Mouse (Mus musculus) ES-Bruce4 (cell line): ENCODE results near the gene Mpst. TPM values are rescaled to one million over a fixed set of nuclear protein-coding genes. Genes with fewer than 3 reads are reported as not detected.

Experiments
- H3K27ac ChIP-seq: 2 replicates; pipeline ENCODE4 v1.5.1; 2012; ENCODE audit warnings: low read length, inconsistent platforms; ENCODE audit not compliant: insufficient read depth
- H3K27me3 ChIP-seq: 2 replicates; pipeline ENCODE4 v1.6.1; 2012; ENCODE audit warnings: mild to moderate bottlenecking, low read length, inconsistent platforms; ENCODE audit not compliant: control insufficient read depth, poor library complexity, insufficient read depth, severe bottlenecking
- H3K36me3 ChIP-seq: 2 replicates; pipeline ENCODE4 v1.6.1; 2012; ENCODE audit warnings: inconsistent platforms, mild to moderate bottlenecking, low read length, moderate library complexity; ENCODE audit not compliant: control insufficient read depth, poor library complexity, insufficient read depth, severe bottlenecking
- H3K4me1 ChIP-seq: one replicate; pipeline ENCODE4 v1.8.1; 2011; ENCODE audit warnings: low read length; ENCODE audit not compliant: control insufficient read depth, insufficient read depth
- H3K4me3 ChIP-seq: 2 replicates; pipeline ENCODE4 v1.5.1; 2011; ENCODE audit warnings: low read depth, mild to moderate bottlenecking, low read length
- H3K9ac ChIP-seq: 2 replicates; pipeline ENCODE4 v1.6.1; 2012; ENCODE audit warnings: low read depth, mild to moderate bottlenecking, inconsistent platforms; ENCODE audit not compliant: poor library complexity, severe bottlenecking
- H3K9me3 ChIP-seq: replicated peaks from 2 replicates; pipeline ENCODE4 v1.6.1; 2012; ENCODE audit warnings: mild to moderate bottlenecking, low read length, inconsistent platforms; ENCODE audit not compliant: control insufficient read depth, poor library complexity, insufficient read depth, severe bottlenecking
- CTCF ChIP-seq: IDR thresholded peaks from one replicate; pipeline ENCODE4 v1.8.1; 2011; ENCODE audit warnings: low read depth, low read length
- EP300 ChIP-seq: IDR thresholded peaks from 2 replicates; pipeline ENCODE4 v1.6.1; 2011; ENCODE audit warnings: low read depth, low read length; ENCODE audit not compliant: insufficient read depth
- POLR2A ChIP-seq: IDR thresholded peaks from one replicate; pipeline ENCODE4 v1.8.1; 2011; ENCODE audit warnings: low read length; ENCODE audit not compliant: insufficient read depth
- polyA plus RNA-seq: library from polyadenylated mRNA; stranded (reverse); fragments of >200 nt; gene quantifications from 2 replicates; pipeline ENCODE4 v1.2.4, GENCODE M21; 2011; ENCODE audit warnings: low read depth; ENCODE audit not compliant: missing spikeins, insufficient read depth, insufficient read length

Mpst gene
- polyA plus RNA-seq, 1 experiment: 15.4 TPM

DNA sequence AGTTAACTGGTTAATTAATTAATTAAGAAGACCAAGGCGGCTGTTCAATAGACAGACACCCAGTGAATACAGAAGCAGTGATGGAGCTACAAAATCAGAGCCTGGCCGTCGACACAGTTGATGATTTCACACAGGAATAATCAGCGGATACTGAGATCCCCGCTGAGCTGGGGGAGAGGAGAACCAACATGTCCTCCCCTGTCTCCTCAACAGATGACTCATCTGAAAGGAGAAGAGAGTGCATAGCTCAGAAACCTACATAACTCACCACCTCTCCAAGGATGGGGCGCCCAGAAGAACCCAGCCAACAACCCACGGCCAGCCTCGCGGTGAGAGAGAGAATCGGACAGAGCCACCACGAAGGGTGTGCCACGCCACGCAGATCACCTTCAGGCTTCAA is 14.2 kb downstream of the Mpst start:
- no peak overlapping the region for H3K4me3 ChIP-seq
- no peaks in the 10 kb centered on the region for H3K27me3 ChIP-seq
- no peaks in the 10 kb centered on the region for H3K4me1 ChIP-seq
- no peaks in the 10 kb centered on the region for H3K36me3 ChIP-seq
- TF ChIP-seq EP300 (no peak), CTCF (no peak), POLR2A (no peak)
- H3K27ac ChIP-seq: no peak overlapping the region
- H3K9me3 ChIP-seq: no peaks in the 10 kb centered on the region
- no peak overlapping the region for H3K9ac ChIP-seq

DNA sequence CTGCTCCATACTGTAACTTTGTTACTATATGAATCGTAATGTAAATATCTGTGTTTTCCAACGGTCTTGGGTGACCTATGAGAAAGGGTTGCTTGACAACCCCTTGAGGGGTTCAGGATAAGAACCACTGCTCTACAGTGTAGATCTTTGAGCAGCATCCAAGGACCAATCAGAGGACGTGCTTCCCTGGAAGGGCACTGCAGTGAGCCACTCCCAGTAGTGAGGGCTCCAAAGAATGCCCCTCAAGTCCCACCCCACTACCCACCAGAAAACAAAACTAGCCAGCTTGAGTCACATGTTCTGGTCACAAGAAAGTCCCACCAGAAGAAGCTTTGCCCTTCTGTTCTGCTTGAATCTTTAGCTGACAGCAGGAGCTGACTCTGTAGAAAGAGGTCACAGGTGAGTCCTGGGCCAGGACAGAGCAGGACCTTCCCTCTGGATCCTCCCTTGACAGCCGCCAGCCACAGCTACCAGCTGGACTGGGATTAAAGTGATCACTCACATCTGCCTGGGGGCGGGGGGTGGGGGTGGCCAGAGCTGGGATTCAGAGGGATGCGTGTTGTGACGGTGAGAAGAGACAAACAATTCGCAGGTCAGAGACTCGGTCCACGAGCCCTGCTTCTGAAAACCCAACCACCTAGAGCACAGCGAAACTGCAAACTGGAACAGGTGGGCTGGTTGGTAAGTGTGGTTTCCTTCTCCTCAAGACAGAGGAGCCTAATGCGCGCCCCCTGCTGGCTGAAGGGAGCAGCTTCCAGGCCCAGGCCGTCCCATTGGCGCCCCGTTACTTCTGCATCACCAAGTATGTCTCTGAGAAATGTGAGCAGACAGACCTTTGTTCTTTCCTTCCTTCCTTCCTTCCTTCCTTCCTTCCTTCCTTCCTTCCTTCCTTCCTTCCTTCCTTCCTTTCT is 16.1 kb downstream of the Mpst start:
- 0 out of 2 replicates have a peak overlapping the region, but pooled peaks have one; percentile 9 for H3K4me3 ChIP-seq
- TF ChIP-seq CTCF: peak; percentile 87
- no peak for TF ChIP-seq POLR2A
- H3K27me3 ChIP-seq: no peaks in the 10 kb centered on the region
- H3K9ac ChIP-seq: no peak overlapping the region
- no peaks in the 10 kb centered on the region for H3K36me3 ChIP-seq
- H3K27ac ChIP-seq: no peak overlapping the region
- no peaks in the 10 kb centered on the region for H3K4me1 ChIP-seq
- no peaks in the 10 kb centered on the region for H3K9me3 ChIP-seq

DNA sequence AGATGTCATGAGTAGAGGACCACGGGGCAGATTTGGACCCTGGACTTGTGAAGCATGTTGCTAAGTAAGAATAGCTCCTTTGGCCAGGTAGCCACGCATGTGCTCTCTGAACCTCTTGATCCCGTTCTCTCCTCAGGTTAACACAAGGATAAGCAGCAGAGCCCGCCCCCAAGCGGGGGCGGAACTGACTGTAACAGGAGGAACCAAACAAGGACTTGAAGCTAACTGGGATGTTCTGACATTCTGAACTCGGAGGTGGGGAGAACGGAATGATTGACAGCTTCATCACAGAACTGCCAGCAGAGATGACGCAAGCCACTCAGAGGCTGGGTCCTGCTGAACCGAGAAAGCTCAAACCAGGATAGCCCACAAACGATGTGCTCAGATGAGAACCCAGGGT is 18.3 kb downstream of the Mpst start:
- Histone ChIP-seq H3K4me3 (no peak overlapping the region), H3K9me3 (no peaks in the 10 kb centered on the region), H3K27me3 (no peaks in the 10 kb centered on the region), H3K4me1 (peaks cover 2% of the 10 kb centered on the region), H3K9ac (no peak overlapping the region), H3K27ac (no peak overlapping the region), H3K36me3 (no peaks in the 10 kb centered on the region)
- TF ChIP-seq EP300 (no peak), CTCF (no peak), POLR2A (no peak)

DNA sequence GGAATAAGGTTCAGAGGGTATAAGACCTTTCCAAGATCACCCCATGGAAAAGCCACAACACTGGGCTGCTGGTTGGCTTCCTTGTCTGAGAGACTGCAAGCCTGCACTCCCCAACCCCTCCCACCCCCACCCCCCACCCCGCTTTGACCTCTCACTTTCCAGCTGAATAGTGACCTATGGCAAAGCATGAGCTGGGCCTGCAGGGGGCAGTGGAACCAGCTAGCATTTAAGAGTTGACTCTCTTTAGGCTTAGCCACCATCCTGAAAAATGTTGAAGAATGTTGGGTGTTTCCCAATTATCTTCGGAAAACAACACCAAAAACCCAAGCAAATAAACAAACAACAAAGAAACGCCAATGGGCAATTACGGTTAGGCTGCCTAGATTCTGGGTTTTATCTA is 19.0 kb downstream of the Mpst start:
- no peak for TF ChIP-seq EP300
- TF ChIP-seq POLR2A: no peak
- TF ChIP-seq CTCF: peak; percentile 51
- H3K4me3 ChIP-seq: no peak overlapping the region
- H3K36me3 ChIP-seq: no peaks in the 10 kb centered on the region
- no peaks in the 10 kb centered on the region for H3K9me3 ChIP-seq
- no peak overlapping the region for H3K9ac ChIP-seq
- H3K27ac ChIP-seq: no peak overlapping the region
- H3K4me1 ChIP-seq: peaks cover 3% of the 10 kb centered on the region
- no peaks in the 10 kb centered on the region for H3K27me3 ChIP-seq

DNA sequence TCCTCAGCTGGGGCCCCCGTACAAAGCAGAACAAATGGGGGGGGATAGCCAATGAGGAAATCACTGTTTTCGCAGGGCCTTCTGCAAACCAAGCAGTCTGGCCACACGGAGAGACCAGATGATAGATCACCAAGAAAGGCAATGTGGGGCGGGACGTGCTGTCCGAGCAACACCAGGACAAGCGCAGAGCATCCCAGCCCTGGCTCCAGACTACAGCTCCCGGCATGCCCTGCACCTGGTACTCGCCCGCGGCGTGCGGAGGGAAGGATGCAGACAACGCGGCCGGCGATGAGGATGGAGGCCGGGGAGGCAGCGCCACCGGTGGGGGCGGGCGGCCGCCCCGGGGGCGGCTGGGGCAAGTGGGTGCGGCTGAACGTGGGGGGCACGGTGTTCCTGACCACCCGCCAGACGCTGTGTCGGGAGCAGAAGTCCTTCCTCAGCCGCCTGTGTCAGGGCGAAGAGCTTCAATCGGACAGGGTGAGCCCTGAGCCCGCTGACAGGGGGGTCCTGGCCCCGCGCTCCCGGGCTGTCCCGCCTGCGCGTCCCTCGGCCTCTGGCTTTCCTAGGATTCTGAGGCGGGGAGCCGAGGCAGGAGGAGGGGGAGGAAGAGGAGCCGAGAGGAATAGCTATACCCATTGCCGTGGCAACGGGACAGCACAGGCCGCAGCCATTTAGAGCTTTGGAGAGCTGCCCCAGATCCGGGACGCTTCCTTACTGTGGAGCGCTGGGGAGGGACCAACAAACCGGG is 22.3 kb downstream of the Mpst start, which contains the start of gene Kctd17:
Kctd17 (plus strand) TSS at position 174 of the 748 bp plus-strand sequence.
- no peaks in the 10 kb centered on the region for H3K27me3 ChIP-seq
- no peaks in the 10 kb centered on the region for H3K9me3 ChIP-seq
- H3K4me3 ChIP-seq: peak within 1 kb of the TSS; percentile 64
- no peak within 1 kb of the TSS for H3K27ac ChIP-seq
- TF ChIP-seq POLR2A (no peak), EP300 (no peak), CTCF (no peak)
- peak within 1 kb of the TSS; percentile 32; the same call in 1 of the 2 replicates for H3K9ac ChIP-seq
- H3K4me1 ChIP-seq: peaks cover 6% of the 10 kb centered on the region
- no peaks in the 10 kb centered on the region for H3K36me3 ChIP-seq

DNA sequence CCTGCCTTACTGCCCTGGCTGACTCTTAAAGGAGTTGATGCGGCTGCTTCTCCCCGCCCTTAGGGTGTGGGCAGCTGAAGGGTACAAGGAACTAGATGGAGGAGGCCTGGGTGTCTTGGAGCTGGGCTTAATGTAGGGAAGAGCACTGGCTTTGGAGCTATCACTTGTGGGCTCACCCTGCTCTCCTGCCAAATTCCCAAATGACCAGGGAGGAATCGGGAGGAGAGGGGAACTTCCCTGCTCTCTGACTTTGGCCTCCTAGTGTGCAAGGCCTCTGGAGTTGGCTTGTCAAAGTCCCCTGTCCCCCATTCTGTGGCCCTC is 22.9 kb downstream of the Mpst start:
- Histone ChIP-seq H3K4me1 (peaks cover 6% of the 10 kb centered on the region), H3K27ac (no peak overlapping the region)

More for the DNA sequence above, 22.9 kb downstream of the Mpst start:
- no peaks in the 10 kb centered on the region for H3K36me3 ChIP-seq
- peak overlapping the region; percentile 64 for H3K4me3 ChIP-seq
- H3K9ac ChIP-seq: peak overlapping the region; percentile 32; the same call in 1 of the 2 replicates
- TF ChIP-seq POLR2A (no peak), EP300 (no peak), CTCF (no peak)
- H3K9me3 ChIP-seq: no peaks in the 10 kb centered on the region
- H3K27me3 ChIP-seq: no peaks in the 10 kb centered on the region
